Mouse (Mus musculus): Measurements from ENCODE around the gene Ppp1r18.

Gene Ppp1r18

GRCm38 (mm10) chr17:35865481-35866280, at the start of gene Ppp1r18:
Gene Ppp1r18, plus strand, starts transcription at chr17:35865593.
- in situ Hi-C loops (cut with MboI, MseI), result no loop called here

- in situ Hi-C loops (cut with MboI, MseI), result no loop called here
Observed at GRCm38 (mm10) chr17:35815836-35816235, 49.6 kb upstream of the Ppp1r18 start.

GRCm38 (mm10) chr17:35816686-35817085, 48.7 kb upstream of the Ppp1r18 start:
- in situ Hi-C loops (cut with MboI, MseI), result no loop called here

- in situ Hi-C loops (cut with MboI, MseI), result no loop called here
Observed at GRCm38 (mm10) chr17:35817226-35817625, 48.2 kb upstream of the Ppp1r18 start.

GRCm38 (mm10) chr17:35820111-35820510, 45.3 kb upstream of the Ppp1r18 start:
- in situ Hi-C loops (cut with MboI, MseI), result no loop called here

GRCm38 (mm10) chr17:35821439-35822430, 43.7 kb upstream of the Ppp1r18 start, which contains the start of gene Ier3:
Gene Ier3, plus strand, starts transcription at chr17:35821684.
- in situ Hi-C loops (cut with MboI, MseI), result no loop called here

GRCm38 (mm10) chr17:35822564-35822963, 42.8 kb upstream of the Ppp1r18 start:
- in situ Hi-C loops (cut with MboI, MseI), result no loop called here

GRCm38 (mm10) chr17:35822964-35823937, 42.1 kb upstream of the Ppp1r18 start, which contains the start of gene Flot1:
Gene Flot1, plus strand, starts transcription at chr17:35823230.
- in situ Hi-C loops (cut with MboI, MseI), result no loop called here

- in situ Hi-C loops (cut with MboI, MseI), result no loop called here
Observed at GRCm38 (mm10) chr17:35824402-35824801, 41.0 kb upstream of the Ppp1r18 start.

GRCm38 (mm10) chr17:35825109-35825850, 40.1 kb upstream of the Ppp1r18 start:
- in situ Hi-C loops (cut with MboI, MseI), result loop anchor here (5.0 kb wide), 1 partner anchor 82 kb away; no protein-coding TSS in a partner anchor

- in situ Hi-C loops (cut with MboI, MseI), result loop anchor here (5.0 to 10.0 kb wide), 2 partner anchors 78 to 285 kb away; no protein-coding TSS in a partner anchor
Observed at GRCm38 (mm10) chr17:35829737-35830136, 35.7 kb upstream of the Ppp1r18 start.

- in situ Hi-C loops (cut with MboI, MseI), result loop anchor here (10.0 kb wide), 1 partner anchor 282 kb away; no protein-coding TSS in a partner anchor
Observed at GRCm38 (mm10) chr17:35832400-35833238, 32.8 kb upstream of the Ppp1r18 start.

- in situ Hi-C loops (cut with MboI, MseI), result loop anchor here (10.0 kb wide), 1 partner anchor 282 kb away; no protein-coding TSS in a partner anchor
Observed at GRCm38 (mm10) chr17:35833239-35833751, 32.1 kb upstream of the Ppp1r18 start.

- in situ Hi-C loops (cut with MboI, MseI), result loop anchor here (10.0 kb wide), 1 partner anchor 281 kb away; no protein-coding TSS in a partner anchor
Observed at GRCm38 (mm10) chr17:35833894-35834293, 31.5 kb upstream of the Ppp1r18 start.

- in situ Hi-C loops (cut with MboI, MseI), result loop anchor here (5.0 to 10.0 kb wide), 2 partner anchors 37 to 280 kb away; no protein-coding TSS in a partner anchor
Observed at GRCm38 (mm10) chr17:35834696-35835422, 30.5 kb upstream of the Ppp1r18 start.

- in situ Hi-C loops (cut with MboI, MseI), result loop anchor here (5.0 to 10.0 kb wide), 2 partner anchors 37 to 279 kb away; no protein-coding TSS in a partner anchor
Observed at GRCm38 (mm10) chr17:35835424-35836140, 29.8 kb upstream of the Ppp1r18 start.

Measured in T-helper 2 cell (primary cell).